Mouse (Mus musculus): ENCODE measurements around the gene Cryzl2. TPM values are rescaled to one million over a fixed set of nuclear protein-coding genes. Genes with fewer than 3 reads are reported as not detected.

The Cryzl2 gene
- polyA plus RNA-seq, 1 experiment from 2014 or later: 27.0 TPM

GRCm38 (mm10) chr1:157452759-157453549 is 5.4 kb upstream of the Cryzl2 start:
- H3K9ac ChIP-seq: no peak overlapping the region
- H3K27me3 ChIP-seq (replicated peaks): no peaks in the 10 kb centered on the region
- H3K9me3 ChIP-seq: no peaks in the 10 kb centered on the region
- no peak overlapping the region for H3K4me2 ChIP-seq
- H3K36me3 ChIP-seq: no peaks in the 10 kb centered on the region
- peaks cover 34% of the 10 kb centered on the region for H3K4me1 ChIP-seq
- no peak overlapping the region for H3K4me3 ChIP-seq
- WGBS: 74% methylated on average over 5 of the region's 5 CpGs
- H3K27ac ChIP-seq (replicated peaks): no peak overlapping the region
- ATAC-seq (ENCODE audit: extremely low read depth, insufficient number of reproducible peaks, low FRiP score, low TSS enrichment): no peak

DNA sequence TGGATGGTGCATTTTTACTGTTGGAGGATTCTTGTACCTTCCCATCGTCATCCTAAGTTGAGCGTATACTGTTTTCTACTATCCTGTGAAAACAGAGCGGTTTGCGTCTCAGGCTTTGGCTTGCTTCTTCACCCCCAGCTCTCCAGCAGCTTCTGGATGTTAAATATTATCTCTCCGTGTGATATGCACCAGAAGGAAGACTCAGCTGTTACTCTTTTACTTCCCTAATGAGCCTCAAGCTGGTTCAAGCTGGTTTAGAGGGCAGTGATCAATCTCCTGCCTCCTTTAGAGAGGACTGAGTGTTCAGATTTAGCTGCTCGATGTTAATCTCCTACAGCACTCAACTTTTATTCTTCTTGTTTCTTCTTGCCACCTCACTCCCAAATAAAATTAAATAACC is 3.5 kb upstream of the Cryzl2 start:
- Histone ChIP-seq H3K4me1 (peaks cover 30% of the 10 kb centered on the region), H3K9me3 (no peaks in the 10 kb centered on the region), H3K27me3 (replicated peaks) (no peaks in the 10 kb centered on the region), H3K4me2 (no peak overlapping the region), H3K9ac (no peak overlapping the region), H3K27ac (replicated peaks) (no peak overlapping the region), H3K36me3 (no peaks in the 10 kb centered on the region), H3K4me3 (no peak overlapping the region)
- ATAC-seq (ENCODE audit: extremely low read depth, insufficient number of reproducible peaks, low FRiP score, low TSS enrichment): no peak
- 76% methylated on average over 6 of the region's 6 CpGs for WGBS

GRCm38 (mm10) chr1:157457789-157458188 is 588 bp upstream of the Cryzl2 start:
- peaks cover 21% of the 10 kb centered on the region for H3K4me1 ChIP-seq
- no peak overlapping the region for H3K4me3 ChIP-seq
- H3K9ac ChIP-seq: no peak overlapping the region
- no peaks in the 10 kb centered on the region for H3K27me3 ChIP-seq (replicated peaks)
- no peak overlapping the region for H3K27ac ChIP-seq (replicated peaks)
- ATAC-seq (ENCODE audit: extremely low read depth, insufficient number of reproducible peaks, low FRiP score, low TSS enrichment): no peak
- H3K9me3 ChIP-seq: no peaks in the 10 kb centered on the region
- no peaks in the 10 kb centered on the region; the same call in 1 of the 2 replicates for H3K36me3 ChIP-seq
- H3K4me2 ChIP-seq: peak overlapping the region; percentile 74; the same call in 1 of the 2 replicates
- 91% methylated on average over 3 of the region's 3 CpGs for WGBS

GRCm38 (mm10) chr1:157459904-157460303 is 1.5 kb downstream of the Cryzl2 start:
- peaks cover 3% of the 10 kb centered on the region; the same call in 1 of the 2 replicates for H3K36me3 ChIP-seq

GRCm38 (mm10) chr1:157461276-157461675 is 2.9 kb downstream of the Cryzl2 start:
- H3K36me3 ChIP-seq: peaks cover 5% of the 10 kb centered on the region
- ATAC-seq (ENCODE audit: extremely low read depth, insufficient number of reproducible peaks, low FRiP score, low TSS enrichment): no peak
- no peaks in the 10 kb centered on the region for H3K27me3 ChIP-seq (replicated peaks)

More at GRCm38 (mm10) chr1:157459904-157460303, 1.5 kb downstream of the Cryzl2 start:
- no peaks in the 10 kb centered on the region for H3K27me3 ChIP-seq (replicated peaks)
- WGBS: 92% methylated on average over 5 of the region's 5 CpGs
- H3K9me3 ChIP-seq: no peaks in the 10 kb centered on the region
- no peak overlapping the region for H3K9ac ChIP-seq
- H3K4me2 ChIP-seq: no peak overlapping the region
- peaks cover 24% of the 10 kb centered on the region for H3K4me1 ChIP-seq
- no peak overlapping the region for H3K4me3 ChIP-seq
- H3K27ac ChIP-seq (replicated peaks): no peak overlapping the region
- ATAC-seq (ENCODE audit: extremely low read depth, insufficient number of reproducible peaks, low FRiP score, low TSS enrichment): no peak

GRCm38 (mm10) chr1:157462336-157462735 is 4.0 kb downstream of the Cryzl2 start:
- no peak overlapping the region for H3K4me3 ChIP-seq
- 62% methylated on average over 3 of the region's 3 CpGs for WGBS
- peaks cover 15% of the 10 kb centered on the region for H3K36me3 ChIP-seq
- H3K4me1 ChIP-seq: peaks cover 24% of the 10 kb centered on the region
- H3K27me3 ChIP-seq (replicated peaks): no peaks in the 10 kb centered on the region
- no peaks in the 10 kb centered on the region for H3K9me3 ChIP-seq
- ATAC-seq (ENCODE audit: extremely low read depth, insufficient number of reproducible peaks, low FRiP score, low TSS enrichment): no peak
- no peak overlapping the region for H3K9ac ChIP-seq
- no peak overlapping the region for H3K27ac ChIP-seq (replicated peaks)
- H3K4me2 ChIP-seq: no peak overlapping the region

More at GRCm38 (mm10) chr1:157461276-157461675, 2.9 kb downstream of the Cryzl2 start:
- Histone ChIP-seq H3K27ac (replicated peaks) (no peak overlapping the region), H3K9ac (no peak overlapping the region), H3K4me3 (no peak overlapping the region), H3K4me2 (no peak overlapping the region), H3K9me3 (no peaks in the 10 kb centered on the region), H3K4me1 (peaks cover 24% of the 10 kb centered on the region)
- WGBS: 88% methylated on average over 5 of the region's 5 CpGs

DNA sequence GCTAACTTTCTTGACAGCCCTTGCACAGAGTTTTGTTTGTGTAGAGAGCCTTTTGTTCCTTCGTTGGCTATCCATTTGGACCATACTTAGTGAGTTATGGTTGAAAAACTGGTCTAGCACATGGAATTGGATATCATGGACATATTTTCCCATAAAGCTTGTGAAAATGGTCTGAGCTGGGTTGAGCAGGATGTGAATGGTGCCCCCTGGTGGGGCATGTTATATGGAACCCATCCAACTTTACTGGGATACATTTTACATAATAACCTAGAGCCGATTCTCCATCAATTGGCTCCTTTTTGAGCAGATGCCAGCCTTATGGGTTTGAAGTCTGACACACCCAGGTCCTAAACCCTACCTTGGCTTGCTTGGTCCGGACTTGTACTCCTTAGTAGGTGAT is 6.8 kb downstream of the Cryzl2 start:
- Histone ChIP-seq H3K4me1 (peaks cover 11% of the 10 kb centered on the region), H3K9me3 (no peaks in the 10 kb centered on the region), H3K4me2 (no peak overlapping the region), H3K4me3 (no peak overlapping the region), H3K36me3 (peaks cover 33% of the 10 kb centered on the region), H3K27ac (replicated peaks) (no peak overlapping the region), H3K9ac (no peak overlapping the region), H3K27me3 (replicated peaks) (no peaks in the 10 kb centered on the region)
- 69% methylated on average over 3 of the region's 3 CpGs for WGBS
- ATAC-seq (ENCODE audit: extremely low read depth, insufficient number of reproducible peaks, low FRiP score, low TSS enrichment): no peak

DNA sequence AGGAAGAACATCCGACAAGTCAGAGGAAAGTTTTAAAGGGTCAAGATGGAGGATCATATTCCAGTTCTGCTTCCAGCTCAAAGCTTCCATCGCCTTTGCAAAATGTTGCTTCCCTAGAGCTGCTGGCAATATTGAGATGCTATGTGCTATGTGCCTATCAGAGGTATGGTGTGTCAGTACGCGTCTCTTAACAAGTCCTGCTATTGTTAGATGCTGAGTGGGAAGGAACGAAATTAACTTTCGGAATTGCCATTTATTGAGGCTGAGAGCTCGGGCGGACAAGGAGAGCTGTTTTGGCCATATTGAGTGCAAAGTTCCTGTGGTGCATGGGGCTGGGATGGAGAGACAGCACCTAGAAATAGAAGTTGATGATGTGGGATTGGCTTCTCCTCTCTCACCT is 9.5 kb downstream of the Cryzl2 start:
- Histone ChIP-seq H3K4me2 (no peak overlapping the region), H3K27ac (replicated peaks) (no peak overlapping the region), H3K9ac (no peak overlapping the region), H3K4me3 (no peak overlapping the region), H3K36me3 (peaks cover 57% of the 10 kb centered on the region), H3K27me3 (replicated peaks) (no peaks in the 10 kb centered on the region), H3K4me1 (peaks cover 3% of the 10 kb centered on the region), H3K9me3 (no peaks in the 10 kb centered on the region)
- WGBS: 83% methylated on average over 8 of the region's 8 CpGs
- no peak for ATAC-seq (ENCODE audit: extremely low read depth, insufficient number of reproducible peaks, low FRiP score, low TSS enrichment)

- no peak for ATAC-seq (ENCODE audit: extremely low read depth, insufficient number of reproducible peaks, low FRiP score, low TSS enrichment)
- Histone ChIP-seq H3K4me2 (no peak overlapping the region), H3K4me1 (no peaks in the 10 kb centered on the region), H3K27me3 (replicated peaks) (no peaks in the 10 kb centered on the region), H3K27ac (replicated peaks) (no peak overlapping the region), H3K4me3 (no peak overlapping the region), H3K9me3 (no peaks in the 10 kb centered on the region), H3K36me3 (peaks cover 54% of the 10 kb centered on the region), H3K9ac (no peak overlapping the region)
- 79% methylated on average over 9 of the region's 9 CpGs for WGBS
Observed at GRCm38 (mm10) chr1:157470761-157471386, 12.5 kb downstream of the Cryzl2 start.

GRCm38 (mm10) chr1:157472716-157473115 is 14.3 kb downstream of the Cryzl2 start:
- no peak for ATAC-seq (ENCODE audit: extremely low read depth, insufficient number of reproducible peaks, low FRiP score, low TSS enrichment)
- no peaks in the 10 kb centered on the region for H3K4me1 ChIP-seq
- H3K4me2 ChIP-seq: no peak overlapping the region
- peaks cover 44% of the 10 kb centered on the region for H3K36me3 ChIP-seq
- H3K9me3 ChIP-seq: no peaks in the 10 kb centered on the region
- no peak overlapping the region for H3K9ac ChIP-seq
- no peak overlapping the region for H3K27ac ChIP-seq (replicated peaks)
- H3K27me3 ChIP-seq (replicated peaks): no peaks in the 10 kb centered on the region
- 82% methylated on average over 7 of the region's 7 CpGs for WGBS
- H3K4me3 ChIP-seq: no peak overlapping the region

GRCm38 (mm10) chr1:157474865-157475264 is 16.5 kb downstream of the Cryzl2 start:
- Histone ChIP-seq H3K27me3 (replicated peaks) (no peaks in the 10 kb centered on the region), H3K27ac (replicated peaks) (no peak overlapping the region), H3K36me3 (peaks cover 42% of the 10 kb centered on the region), H3K4me3 (no peak overlapping the region), H3K4me2 (no peak overlapping the region), H3K9ac (no peak overlapping the region), H3K4me1 (peaks cover 1% of the 10 kb centered on the region), H3K9me3 (no peaks in the 10 kb centered on the region)
- WGBS: 74% methylated on average over 8 of the region's 8 CpGs
- ATAC-seq (ENCODE audit: extremely low read depth, insufficient number of reproducible peaks, low FRiP score, low TSS enrichment): no peak

Measured in heart, embryonic 13.5 days (tissue).